Mouse (Mus musculus): ENCODE data around the gene Olfr1054.
"Not testable (repeated sequence)": the region's sequence is repeated elsewhere in the genome, so short reads cannot be mapped to it uniquely, and the experiment has no call there.

Olfr1054 gene

DNA sequence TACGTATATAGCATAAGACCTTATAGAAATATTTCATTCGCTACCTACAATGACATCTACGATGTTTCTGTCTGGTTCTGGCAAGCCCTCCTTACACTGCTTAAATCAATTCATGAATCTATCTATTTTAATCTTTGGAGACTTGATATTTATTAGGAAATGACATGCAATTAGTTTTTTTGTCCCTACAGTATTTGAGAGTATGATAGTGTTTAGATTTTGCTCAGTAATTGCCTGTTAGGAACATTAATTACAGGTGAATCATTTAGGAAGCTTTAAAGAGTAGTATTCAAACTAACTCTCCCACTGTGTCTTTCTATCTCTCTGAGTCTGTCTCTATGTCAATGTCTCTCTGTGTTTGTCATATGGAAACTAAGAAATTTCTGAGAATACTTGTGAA, at the start of gene Olfr1054:
Gene Olfr1054 (minus strand): TSS at position 101 of the 400 bp plus-strand sequence.
- no peak for DNase-seq (ENCODE audit: low read depth in 2 of 2, low spot score in 2 of 2)

DNA sequence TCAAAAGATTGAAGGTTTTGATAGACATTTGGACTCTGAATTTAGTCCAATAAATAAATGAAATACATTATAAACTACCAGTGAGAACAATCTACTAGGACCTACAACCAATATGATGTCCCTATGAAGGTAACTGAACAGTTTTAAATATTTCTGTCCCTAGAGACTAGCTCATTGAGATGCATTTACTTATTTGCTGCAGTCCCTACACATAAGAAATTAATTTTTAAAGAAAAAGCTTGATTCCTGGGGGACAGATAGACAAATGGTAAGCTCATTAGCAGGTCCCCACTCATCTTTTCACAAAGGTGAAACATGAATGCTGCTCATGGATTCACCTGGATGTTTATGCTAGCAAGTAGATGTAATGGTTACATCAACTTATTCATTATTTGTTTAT, 43.1 kb upstream of the Olfr1054 start, which contains the start of gene Olfr1057:
Gene Olfr1057 (minus strand): TSS at position 101 of the 400 bp plus-strand sequence.
- no peak for DNase-seq (ENCODE audit: low read depth in 2 of 2, low spot score in 2 of 2)

DNA sequence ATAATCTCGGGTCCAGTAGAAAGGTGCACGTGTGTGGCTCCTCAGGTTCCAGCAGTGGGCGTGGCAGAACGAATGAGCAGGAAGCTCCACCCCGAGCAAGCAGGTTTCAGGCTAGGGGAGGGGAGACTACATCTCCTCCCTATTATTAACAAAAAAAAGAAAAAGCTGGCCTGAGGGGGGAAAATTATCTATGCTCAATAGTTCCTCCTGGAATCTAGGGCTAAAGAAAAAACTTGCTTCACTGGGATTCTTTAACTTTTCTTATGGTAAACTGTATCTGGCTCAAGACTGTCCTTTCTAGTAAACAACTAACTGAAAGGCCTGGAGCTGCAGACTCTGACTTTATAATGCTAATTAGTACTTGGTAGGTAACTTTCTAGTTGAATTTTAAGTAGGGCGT, 31.1 kb upstream of the Olfr1054 start:
- not testable (repeated sequence) for DNase-seq (ENCODE audit: low read depth in 2 of 2, low spot score in 2 of 2)

DNA sequence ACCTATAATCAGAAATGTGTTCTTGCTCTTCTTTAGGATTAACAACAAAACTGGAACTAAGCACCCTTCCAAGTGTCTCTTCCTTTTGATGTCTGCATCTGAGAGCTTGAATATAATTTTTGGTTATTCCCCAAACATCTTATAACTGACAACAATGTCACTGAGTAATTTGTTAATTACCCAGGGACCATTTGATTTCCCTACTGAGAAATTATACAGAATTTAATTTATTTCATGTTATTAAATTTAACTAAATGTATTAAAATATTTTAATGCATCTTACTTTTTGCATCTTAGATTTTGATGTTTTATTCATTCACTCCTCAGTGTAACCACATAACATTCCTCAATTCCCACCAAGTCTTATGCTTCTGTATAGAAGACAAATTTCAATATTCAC, 27.1 kb upstream of the Olfr1054 start, which contains the start of gene Olfr1056:
Gene Olfr1056 (minus strand): TSS at position 101 of the 400 bp plus-strand sequence.
- no peak for DNase-seq (ENCODE audit: low read depth in 2 of 2, low spot score in 2 of 2)

DNA sequence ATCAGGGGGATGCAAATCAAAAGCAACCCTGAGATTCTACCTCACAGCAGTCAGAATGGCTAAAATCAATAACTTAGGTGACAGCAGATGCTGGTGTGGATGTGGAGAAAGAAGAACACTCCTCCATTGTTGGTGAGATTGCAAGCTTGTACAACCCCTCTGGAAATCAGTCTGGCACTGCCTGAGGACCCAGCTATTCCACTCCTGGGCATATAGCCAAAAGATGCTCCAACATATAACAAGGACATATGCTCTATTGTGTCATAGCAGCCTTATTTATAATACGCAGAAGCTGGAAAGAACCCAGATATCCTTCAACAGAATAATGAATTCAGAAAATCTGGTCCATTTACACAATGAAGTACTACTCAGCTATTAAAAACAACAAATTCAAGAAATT, 16.5 kb upstream of the Olfr1054 start:
- not testable (repeated sequence) for DNase-seq (ENCODE audit: low read depth in 2 of 2, low spot score in 2 of 2)

DNA sequence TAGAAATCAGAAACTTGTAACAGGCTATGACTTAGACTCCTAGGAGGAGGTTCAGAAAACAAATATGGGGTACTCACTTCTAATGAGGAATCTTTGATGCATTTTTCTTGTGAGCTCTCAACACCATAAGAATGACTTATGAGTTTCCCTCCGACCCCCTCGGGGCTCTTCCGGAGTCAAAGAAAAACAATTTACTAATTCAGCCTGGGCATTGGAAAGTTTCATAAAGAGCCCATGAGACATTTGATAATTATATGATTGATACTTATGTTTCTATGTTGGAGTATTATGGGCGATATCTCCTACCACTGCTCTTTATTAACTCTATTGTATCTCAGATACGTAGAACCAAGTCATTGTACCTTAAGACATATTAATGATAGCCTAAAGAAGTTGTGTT, 15.0 kb upstream of the Olfr1054 start, which contains the start of gene Olfr1055:
Gene Olfr1055 (minus strand): TSS at position 101 of the 400 bp plus-strand sequence.
- no peak for DNase-seq (ENCODE audit: low read depth in 2 of 2, low spot score in 2 of 2)

DNA sequence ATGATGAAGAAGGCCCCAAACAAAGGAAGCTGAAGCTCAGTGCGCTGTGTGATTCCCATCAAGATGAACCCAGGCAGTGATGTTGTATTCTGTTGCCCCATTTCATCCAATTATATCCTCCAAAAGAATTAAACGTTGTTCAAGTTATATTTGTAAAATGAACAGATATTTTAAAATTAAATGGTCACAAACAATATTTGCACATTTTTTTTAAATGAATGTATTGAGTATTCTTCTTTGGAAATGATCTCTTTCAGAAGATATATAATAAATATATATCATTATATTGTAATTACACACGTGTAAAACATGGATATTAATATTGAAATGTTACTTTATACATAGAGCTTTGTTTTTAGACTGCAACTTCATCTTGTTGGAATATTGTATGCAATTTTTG, 20.0 kb downstream of the Olfr1054 start, which contains the start of gene Olfr1053:
Gene Olfr1053 (minus strand): TSS at position 101 of the 400 bp plus-strand sequence.
- DNase-seq (ENCODE audit: low read depth in 2 of 2, low spot score in 2 of 2): no peak

DNA sequence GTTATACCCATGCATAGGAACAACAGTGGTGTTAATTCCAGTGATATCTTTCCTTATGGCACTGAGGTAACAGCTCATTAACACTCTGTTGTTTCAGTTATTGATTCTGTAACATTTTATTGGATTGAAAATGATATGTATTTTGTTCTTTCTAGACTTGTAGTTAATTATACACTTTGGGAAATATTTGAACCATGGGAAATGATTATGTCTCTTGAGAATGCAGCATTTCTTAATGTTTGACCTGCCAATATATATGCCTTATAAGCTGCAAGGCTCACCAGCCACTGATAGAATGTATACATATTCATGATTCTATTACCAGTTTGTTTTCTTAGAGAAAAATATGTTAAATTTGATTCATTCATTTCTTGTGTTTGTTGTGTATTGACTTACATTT, 43.1 kb downstream of the Olfr1054 start, which contains the start of gene Olfr1052:
Gene Olfr1052 (plus strand): TSS at position 301 of the 400 bp plus-strand sequence.
- no peak for DNase-seq (ENCODE audit: low read depth in 2 of 2, low spot score in 2 of 2)

Data from CD8-positive naive resting alpha-beta T cell, adult 2 months (primary cell).